28 mouse cellular contexts compared by ENCODE assay signal in the genomic region with DNA sequence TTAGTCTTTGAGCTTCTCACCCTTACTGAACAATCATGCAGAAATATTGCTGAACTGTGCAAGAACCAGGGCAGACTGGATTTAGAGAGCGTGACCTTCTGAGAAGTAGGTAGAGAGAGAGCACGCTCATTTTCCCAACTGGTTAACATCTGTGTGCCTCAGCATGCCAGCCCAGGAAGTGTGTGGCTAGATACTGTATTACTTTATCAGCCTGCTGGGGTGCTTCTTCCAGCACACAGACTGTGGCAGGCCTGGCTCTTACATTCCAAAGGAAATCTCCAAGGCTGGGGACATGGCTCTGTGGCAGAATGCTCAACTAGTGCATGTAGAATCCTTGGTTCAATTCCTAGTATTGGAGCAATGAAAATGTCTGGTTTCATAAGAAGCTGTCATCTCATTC.
A peak's percentile ranks its signal among the peaks of the same experiment; 100 is the strongest.
DNase-seq lines count a peak whose midpoint lies in the region; ATAC-seq and TF ChIP-seq lines count a peak whose summit lies in the region.
"Had no signal": no experiment of that assay in that cellular context is flagged by ENCODE, and none has a peak within 500 bp of the region (broad histone marks: within the 10 kb centered on the region; RNA-seq: fewer than 3 reads in every experiment).

No protein-coding gene starts in this region.

- no peaks in the 10 kb centered on the region for H3K9me3 ChIP-seq in MEL (replicated peaks; ENCODE audit: insufficient read depth, low read length)
- H3K9me3 ChIP-seq in midbrain, embryonic 13.5 days = no peaks in the 10 kb centered on the region
- H3K9me3 ChIP-seq: embryonic facial prominence, embryonic 10.5 days; embryonic facial prominence, embryonic 13.5 days; forebrain, embryonic 12.5 days; forebrain, embryonic 15.5 days; G1E; heart, embryonic 10.5 days; heart, embryonic 13.5 days; hindbrain, embryonic 12.5 days; hindbrain, embryonic 15.5 days had no signal

- H3K36me3 ChIP-seq in thymus, adult 2 months (ENCODE audit: control insufficient read depth, insufficient read depth, low read length) = no peaks in the 10 kb centered on the region
- H3K36me3 ChIP-seq in MEL (ENCODE audit: control insufficient read depth in 1 of 2, insufficient read depth in 2 of 2, low read length in 2 of 2) = peaks cover 7 to 25% of the 10 kb centered on the region in 2 experiments
- no peaks in the 10 kb centered on the region for H3K36me3 ChIP-seq in midbrain, embryonic 13.5 days
- H3K36me3 ChIP-seq: embryonic facial prominence, embryonic 10.5 days; embryonic facial prominence, embryonic 13.5 days; forebrain, embryonic 12.5 days; forebrain, embryonic 15.5 days; heart, embryonic 10.5 days; heart, embryonic 13.5 days; hindbrain, embryonic 12.5 days; hindbrain, embryonic 15.5 days had no signal

- 47% methylated on average over 2 of the region's 2 CpGs for WGBS in thymus, adult 2 months
- WGBS in midbrain, embryonic 13.5 days = 94% methylated on average over 2 of the region's 2 CpGs

- H3K27ac ChIP-seq in thymus, adult 2 months (ENCODE audit: control insufficient read depth, insufficient read depth, low read length) = peak overlapping the region; percentile 0; the same call in 1 of the 2 replicates
- no peak overlapping the region for H3K27ac ChIP-seq in MEL (ENCODE audit: control insufficient read depth, low read depth, low read length)
- H3K27ac ChIP-seq in midbrain, embryonic 13.5 days = no peak overlapping the region
- H3K27ac ChIP-seq: embryonic facial prominence, embryonic 10.5 days; embryonic facial prominence, embryonic 13.5 days; forebrain, embryonic 12.5 days; forebrain, embryonic 15.5 days; heart, adult 2 months; heart, embryonic 10.5 days; heart, embryonic 13.5 days; hindbrain, embryonic 12.5 days; hindbrain, embryonic 15.5 days had no signal

- peak; percentile 27 to 54; a peak in 3 of 4 replicates for TF ChIP-seq EP300 in MEL (IDR thresholded peaks at IDR 0.05; ENCODE audit: low read depth in 1 of 2, low read length in 2 of 2)

- no peak overlapping the region for H3K4me2 ChIP-seq in midbrain, embryonic 13.5 days (replicated peaks)
- H3K4me2 ChIP-seq: embryonic facial prominence, embryonic 13.5 days; forebrain, embryonic 12.5 days; forebrain, embryonic 15.5 days; heart, embryonic 13.5 days; hindbrain, embryonic 12.5 days; hindbrain, embryonic 15.5 days had no signal

- no peak for TF ChIP-seq RAD21 in MEL (IDR thresholded peaks at IDR 0.05; ENCODE audit: low read depth, low read length)

- H3K27me3 ChIP-seq in thymus, adult 2 months (ENCODE audit: control insufficient read depth, insufficient read depth, low read length) = no peaks in the 10 kb centered on the region
- H3K27me3 ChIP-seq in MEL (ENCODE audit: control insufficient read depth in 1 of 2, insufficient read depth in 2 of 2, low read length in 2 of 2) = no peaks in the 10 kb centered on the region
- no peaks in the 10 kb centered on the region for H3K27me3 ChIP-seq in midbrain, embryonic 13.5 days
- H3K27me3 ChIP-seq: CH12.LX; embryonic facial prominence, embryonic 13.5 days; forebrain, embryonic 12.5 days; forebrain, embryonic 15.5 days; hindbrain, embryonic 12.5 days; hindbrain, embryonic 15.5 days had no signal

- ATAC-seq in megakaryocyte progenitor cell, adult 5-6 weeks (replicated peaks; ENCODE audit: poor library complexity) = peak; percentile 32
- ATAC-seq in midbrain, embryonic 13.5 days = no peak
- ATAC-seq: forebrain, embryonic 15.5 days had no signal

- no peak for DNase-seq in thymus, adult 2 months
- DNase-seq in thymus, adult 18-20 months = no peak
- DNase-seq in MEL (ENCODE audit: low read depth, low spot score) = peak; percentile 26
- DNase-seq in thymus, postnatal 4 days = peak; percentile 50
- no peak for DNase-seq in kidney, postnatal 4 days
- DNase-seq: adrenal gland, adult 2 months; adrenal gland, postnatal 14 days; B cell, adult 2 months; cerebellum, adult 11 months; cerebellum, adult 2 months; cerebellum, adult 9-11 months; cerebellum, postnatal 25 days; embryo, embryonic 11 days; gastrocnemius, postnatal 36 days; heart, adult 2 months had no signal

- H3K79me2 ChIP-seq in MEL (ENCODE audit: control insufficient read depth, insufficient read depth, low read length, poor library complexity) = peaks cover 2% of the 10 kb centered on the region; the same call in 1 of the 2 replicates

- H3K4me1 ChIP-seq in thymus, adult 2 months (replicated peaks; ENCODE audit: control insufficient read depth, insufficient read depth, low read length) = peaks cover 63% of the 10 kb centered on the region
- peaks cover 18 to 28% of the 10 kb centered on the region in 2 experiments for H3K4me1 ChIP-seq in MEL (ENCODE audit: control insufficient read depth in 1 of 2, insufficient read depth in 2 of 2, low read length in 2 of 2)
- H3K4me1 ChIP-seq in midbrain, embryonic 13.5 days (replicated peaks) = no peaks in the 10 kb centered on the region
- H3K4me1 ChIP-seq: forebrain, embryonic 12.5 days; forebrain, embryonic 15.5 days; hindbrain, embryonic 15.5 days had no signal

- TF ChIP-seq POLR2A in thymus, adult 2 months (IDR thresholded peaks at IDR 0.05; ENCODE audit: control insufficient read depth, extremely low read depth, insufficient read depth, low read length, poor library complexity) = no peak
- no peak for TF ChIP-seq POLR2A in MEL (IDR thresholded peaks at IDR 0.05; ENCODE audit: control insufficient read depth in 1 of 2, insufficient read depth in 1 of 2, low read depth in 1 of 2, low read length in 2 of 2, poor library complexity in 1 of 2)

- no peak overlapping the region for H3K4me3 ChIP-seq in thymus, adult 2 months (ENCODE audit: control insufficient read depth, insufficient read depth, low read length)
- no peak overlapping the region for H3K4me3 ChIP-seq in MEL (ENCODE audit: control insufficient read depth in 1 of 2, insufficient read depth in 1 of 2, low read depth in 2 of 2, low read length in 2 of 2)
- H3K4me3 ChIP-seq in midbrain, embryonic 13.5 days (replicated peaks) = no peak overlapping the region
- H3K4me3 ChIP-seq: embryonic facial prominence, embryonic 10.5 days; embryonic facial prominence, embryonic 13.5 days; erythroblast, embryonic 14.5 days; forebrain, embryonic 12.5 days; forebrain, embryonic 15.5 days; heart, adult 2 months; heart, embryonic 10.5 days; heart, embryonic 13.5 days; hindbrain, embryonic 12.5 days; hindbrain, embryonic 15.5 days had no signal

- TF ChIP-seq CTCF in thymus, adult 2 months (IDR thresholded peaks at IDR 0.05; ENCODE audit: borderline replicate concordance, control insufficient read depth, extremely low read depth, insufficient read depth, low read length, poor library complexity) = no peak
- no peak for TF ChIP-seq CTCF in MEL (IDR thresholded peaks at IDR 0.05 in 2 of 3, conservative IDR thresholded peaks at IDR 0.05 in 1 of 3; ENCODE audit: control insufficient read depth in 1 of 3, insufficient read depth in 1 of 3, low read depth in 2 of 3, low read length in 3 of 3, poor library complexity in 1 of 3, severe bottlenecking in 1 of 3)

- H3K9ac ChIP-seq in MEL (ENCODE audit: control insufficient read depth, low read depth, low read length, poor library complexity, severe bottlenecking) = no peak overlapping the region
- no peak overlapping the region for H3K9ac ChIP-seq in midbrain, embryonic 13.5 days (replicated peaks)
- H3K9ac ChIP-seq: embryonic facial prominence, embryonic 13.5 days; forebrain, embryonic 12.5 days; forebrain, embryonic 15.5 days; heart, embryonic 13.5 days; hindbrain, embryonic 12.5 days; hindbrain, embryonic 15.5 days had no signal

TF ChIP-seq in MEL, 35 proteins besides CTCF, POLR2A, EP300 and RAD21 (continues in another document):
- TF ChIP-seq MXI1 (IDR thresholded peaks at IDR 0.05; ENCODE audit: low read depth, low read length) (no peak), POLR2AphosphoS5 (IDR thresholded peaks at IDR 0.05; ENCODE audit: borderline replicate concordance, low read depth, low read length) (no peak), KAT2A (conservative IDR thresholded peaks at IDR 0.05; ENCODE audit: low read depth, low read length) (no peak), HCFC1 (IDR thresholded peaks at IDR 0.05; ENCODE audit: low read depth, low read length) (no peak), MAZ (IDR thresholded peaks at IDR 0.05; ENCODE audit: low read depth, low read length) (no peak), USF2 (IDR thresholded peaks at IDR 0.05; ENCODE audit: borderline replicate concordance in 1 of 2, insufficient read depth in 1 of 2, low read depth in 1 of 2, low read length in 2 of 2) (no peak), GATA1 (IDR thresholded peaks at IDR 0.05; ENCODE audit: low read depth, low read length) (0 out of 2 replicates have a peak, but pooled peaks have one; percentile 40), ZKSCAN1 (IDR thresholded peaks at IDR 0.05; ENCODE audit: low read depth, low read length) (no peak), MAFK (IDR thresholded peaks at IDR 0.05; ENCODE audit: borderline replicate concordance, low read depth, low read length) (no peak), MYB (IDR thresholded peaks at IDR 0.05; ENCODE audit: low read depth, low read length) (no peak), ZMIZ1 (IDR thresholded peaks at IDR 0.05; ENCODE audit: low read depth, low read length) (no peak), GABPA (IDR thresholded peaks at IDR 0.05; ENCODE audit: low read depth, low read length) (no peak), NRF1 (IDR thresholded peaks at IDR 0.05; ENCODE audit: insufficient read depth, low read depth, low read length, poor library complexity, severe bottlenecking) (no peak), POLR2AphosphoS2 (IDR thresholded peaks at IDR 0.05; ENCODE audit: low read length) (no peak), NELFE (IDR thresholded peaks at IDR 0.05; ENCODE audit: low read depth, low read length) (no peak), CHD1 (IDR thresholded peaks at IDR 0.05; ENCODE audit: low read depth, low read length) (no peak), MAX (IDR thresholded peaks at IDR 0.05; ENCODE audit: low read length) (0 out of 2 replicates have a peak, but pooled peaks have one; percentile 17), UBTF (IDR thresholded peaks at IDR 0.05; ENCODE audit: borderline replicate concordance, insufficient read depth, low read depth, low read length) (no peak), SIN3A (IDR thresholded peaks at IDR 0.05; ENCODE audit: low read length) (no peak), BHLHE40 (IDR thresholded peaks at IDR 0.05; ENCODE audit: borderline replicate concordance, low read depth, low read length) (no peak), MYC (IDR thresholded peaks at IDR 0.05; ENCODE audit: low read depth, low read length) (no peak), MEF2A (IDR thresholded peaks at IDR 0.05; ENCODE audit: extremely low read depth, insufficient replicate concordance, low read depth, low read length, poor library complexity, severe bottlenecking) (no peak), CHD2 (IDR thresholded peaks at IDR 0.05; ENCODE audit: low read length) (no peak), E2F4 (IDR thresholded peaks at IDR 0.05; ENCODE audit: borderline replicate concordance, low read depth, low read length) (no peak), USF1 (IDR thresholded peaks at IDR 0.05; ENCODE audit: low read depth, low read length) (no peak), ETS1 (IDR thresholded peaks at IDR 0.05; ENCODE audit: low read depth, low read length) (peak; percentile 29; the same call in 1 of the 2 replicates)

Comparison
In these comparisons a context has a peak if more than half of its experiments do, and no peak if none do; other contexts are left out.
1. DNase-seq: peak in MEL (single experiment) and thymus, postnatal 4 days (single experiment); none in thymus, adult 2 months (single experiment), thymus, adult 18-20 months (0 of 2) and kidney, postnatal 4 days (0 of 2).